Mouse (Mus musculus): ENCODE measurements around the gene St8sia1. TPM values are rescaled to one million over a fixed set of nuclear protein-coding genes. Genes with fewer than 3 reads are reported as not detected.
"Not testable (repeated sequence)": the region's sequence is repeated elsewhere in the genome, so short reads cannot be mapped to it uniquely, and the experiment has no call there.

Gene St8sia1
- total RNA-seq, 2 experiments from 2014 or later: 0.47 to 0.52 TPM

GRCm38 (mm10) chr6:142985561-142986238 is 21.4 kb upstream of the St8sia1 start:
- DNase-seq (ENCODE audit: low spot score in 2 of 2): not testable (repeated sequence)

GRCm38 (mm10) chr6:142979665-142980660 is 15.7 kb upstream of the St8sia1 start:
- no peak for DNase-seq (ENCODE audit: low spot score in 2 of 2)

- DNase-seq (ENCODE audit: low spot score in 2 of 2): no peak
Observed at GRCm38 (mm10) chr6:142977221-142977620, 13.0 kb upstream of the St8sia1 start.

GRCm38 (mm10) chr6:142973289-142973688 is 9.0 kb upstream of the St8sia1 start:
- DNase-seq (ENCODE audit: low spot score in 2 of 2): no peak

DNA sequence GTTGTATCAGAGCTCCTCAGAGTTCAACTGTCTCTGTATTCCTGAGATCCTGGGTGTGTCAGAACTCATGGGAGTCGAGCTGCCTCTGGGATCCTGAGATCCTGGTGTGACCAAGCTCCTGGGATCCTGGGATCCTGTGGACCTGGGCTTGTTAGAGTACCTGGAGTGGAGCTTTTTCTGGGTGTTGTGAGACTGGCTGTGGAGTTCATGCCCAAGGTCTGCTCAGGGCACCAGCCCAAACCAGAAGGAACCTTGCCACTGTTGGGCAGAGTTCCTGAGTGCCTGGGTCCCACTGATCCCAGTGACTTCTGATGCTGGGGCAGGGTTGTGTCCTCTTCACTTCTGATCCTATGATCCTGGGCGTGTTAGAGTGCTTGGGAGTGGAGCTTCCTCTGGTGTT is 8.0 kb upstream of the St8sia1 start:
- no peak for DNase-seq (ENCODE audit: low spot score in 2 of 2)

DNA sequence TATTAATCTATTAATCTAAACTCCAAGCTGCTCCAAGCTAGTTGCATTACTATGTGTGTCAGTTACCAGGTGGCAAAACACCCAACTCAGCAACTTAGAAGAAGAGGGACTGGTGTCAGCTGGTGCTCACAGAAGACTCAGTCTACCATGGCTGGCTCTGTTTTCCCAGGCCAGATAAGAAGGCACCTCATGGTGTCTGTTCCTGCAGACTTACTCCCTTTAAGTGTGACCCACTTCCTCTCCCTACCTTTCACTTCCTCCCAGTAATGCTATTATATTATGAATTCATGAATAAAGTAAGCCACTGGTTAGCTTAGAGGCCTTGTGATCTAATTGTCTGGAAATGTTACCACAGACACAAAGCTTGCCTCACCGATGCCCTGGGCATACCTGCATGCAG is 3.2 kb upstream of the St8sia1 start:
- DNase-seq (ENCODE audit: low spot score in 2 of 2): no peak

DNA sequence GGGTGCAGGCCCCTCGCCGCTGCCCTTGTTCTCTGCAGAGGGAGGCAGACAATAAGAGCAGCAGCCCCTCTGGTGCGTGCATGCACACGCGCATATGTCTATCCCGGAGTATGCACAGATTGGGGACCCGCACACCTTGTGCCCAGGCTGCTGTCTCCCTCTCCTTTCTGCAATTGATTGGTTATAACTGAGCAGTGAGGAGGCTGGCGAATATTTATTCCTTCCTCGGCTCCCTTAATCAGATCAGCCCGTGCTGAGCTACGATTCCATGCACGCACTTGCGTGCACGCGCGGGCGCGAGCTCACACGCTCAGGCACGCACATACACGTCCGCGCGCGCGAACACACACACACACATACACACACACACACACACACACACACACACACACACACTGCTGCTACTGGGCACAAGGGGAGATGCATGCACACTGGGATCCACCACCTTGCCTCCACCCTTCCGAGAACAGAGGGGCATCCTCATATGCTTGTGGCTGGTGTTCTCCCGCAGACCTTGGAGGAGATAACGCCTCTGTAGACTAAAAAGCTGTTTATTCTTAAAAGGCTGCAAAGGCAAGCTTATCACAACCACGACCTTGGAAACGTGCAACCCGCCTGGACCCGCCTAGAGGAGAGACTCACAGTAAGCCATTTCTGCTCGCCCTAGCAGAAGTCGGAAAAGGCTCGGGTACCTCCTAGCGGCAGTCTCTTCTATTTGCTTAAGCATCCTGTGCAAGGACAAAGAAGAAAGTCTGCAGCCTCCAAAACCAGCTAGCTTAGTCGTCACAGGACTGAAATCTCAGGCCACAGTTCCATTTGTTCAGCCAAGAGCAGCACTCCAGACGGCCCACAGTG is 506 bp upstream of the St8sia1 start:
- DNase-seq (ENCODE audit: low spot score in 2 of 2): peak in 1 of 2 experiments; percentile 53

DNA sequence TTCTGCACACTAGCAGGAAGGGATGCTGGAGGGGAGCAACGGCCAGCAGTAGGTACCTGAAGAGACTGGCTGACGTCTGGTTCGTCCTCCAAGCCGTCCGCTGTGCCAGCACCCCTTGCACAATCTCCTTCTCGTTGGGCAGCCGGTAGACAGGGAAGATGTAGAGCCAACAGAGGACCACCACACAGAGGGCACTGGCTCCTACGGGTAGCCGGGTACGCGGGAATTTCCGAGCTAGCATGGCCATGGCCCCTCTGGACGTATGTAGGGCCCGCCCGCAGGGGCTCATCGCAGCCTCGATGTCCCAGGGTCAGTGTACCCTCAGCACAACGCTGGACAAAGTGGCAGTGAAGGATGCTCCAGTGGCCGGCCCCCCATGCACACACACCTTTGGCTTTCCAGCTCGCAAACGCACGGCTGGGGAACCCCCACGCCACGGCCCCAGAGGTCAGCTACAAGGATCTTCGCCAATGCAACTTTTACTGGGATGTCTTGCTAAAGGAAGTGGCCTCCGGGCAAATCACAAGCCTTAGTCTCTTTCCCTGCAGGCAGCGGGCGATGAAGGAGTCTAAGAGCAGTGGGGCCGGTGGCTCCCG is 674 bp downstream of the St8sia1 start:
- no peak for DNase-seq (ENCODE audit: low spot score in 2 of 2)

- DNase-seq (ENCODE audit: low spot score in 2 of 2): no peak
Observed at GRCm38 (mm10) chr6:142962881-142963280, 1.4 kb downstream of the St8sia1 start.

DNA sequence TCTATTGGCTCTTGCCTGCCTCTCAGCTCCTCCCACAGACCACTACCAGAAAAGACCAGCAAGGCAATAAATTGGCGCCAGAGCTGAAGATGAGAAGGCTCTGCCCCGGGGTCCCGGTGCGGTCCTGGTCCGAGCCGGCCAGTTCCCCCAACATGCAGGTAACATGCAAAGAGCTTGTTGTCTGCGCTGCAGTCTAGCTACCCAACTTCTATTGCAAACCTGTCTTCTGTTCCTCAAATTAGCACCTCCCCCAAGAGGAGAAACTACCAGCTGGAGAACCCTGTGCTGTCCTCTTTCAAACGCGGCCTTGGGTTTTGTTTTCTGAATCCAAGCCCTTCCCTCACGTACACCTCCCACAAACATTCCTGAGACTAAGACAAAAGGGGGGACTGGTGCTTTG is 1.8 kb downstream of the St8sia1 start:
- no peak for DNase-seq (ENCODE audit: low spot score in 2 of 2)

GRCm38 (mm10) chr6:142961721-142962455 is 2.4 kb downstream of the St8sia1 start:
- no peak for DNase-seq (ENCODE audit: low spot score in 2 of 2)

DNA sequence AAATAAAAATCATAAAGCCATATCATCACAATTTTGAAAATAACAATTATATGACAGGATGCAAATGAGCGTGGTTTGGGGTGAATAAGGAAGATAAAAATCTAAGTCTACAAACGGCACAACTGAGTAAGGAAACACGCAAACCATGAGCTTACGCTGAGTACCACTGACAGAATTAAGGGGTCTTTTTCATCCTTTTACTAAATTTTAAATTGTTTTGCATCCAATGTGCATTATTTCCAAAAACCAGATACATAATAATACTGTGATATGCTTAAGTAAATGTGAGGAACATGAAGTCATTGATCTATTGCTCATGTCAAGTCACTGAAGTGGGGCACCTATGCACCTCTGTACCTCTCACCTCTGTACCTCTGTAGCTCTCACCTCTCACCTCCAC is 7.7 kb downstream of the St8sia1 start:
- no peak for DNase-seq (ENCODE audit: low spot score in 2 of 2)

DNA sequence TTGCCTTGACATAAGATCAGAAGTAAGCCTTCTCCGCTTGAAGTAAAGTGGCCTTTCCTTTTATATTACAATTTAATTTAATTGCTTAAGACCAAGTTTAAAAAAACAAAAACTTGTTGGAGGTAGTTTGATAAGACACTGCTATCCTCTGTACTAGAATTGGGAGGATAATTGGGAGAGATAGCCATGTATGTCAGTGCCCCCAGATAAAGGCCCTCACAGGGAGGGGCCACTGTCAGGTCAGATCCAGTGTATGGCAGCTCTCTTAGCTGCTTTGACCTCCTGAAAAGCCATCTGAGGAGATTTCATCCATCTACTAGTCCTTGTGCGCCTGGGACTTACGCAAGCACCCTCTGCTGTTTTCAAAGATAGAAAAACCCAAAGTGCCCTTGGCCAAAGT is 9.0 kb downstream of the St8sia1 start:
- DNase-seq (ENCODE audit: low spot score in 2 of 2): no peak

DNA sequence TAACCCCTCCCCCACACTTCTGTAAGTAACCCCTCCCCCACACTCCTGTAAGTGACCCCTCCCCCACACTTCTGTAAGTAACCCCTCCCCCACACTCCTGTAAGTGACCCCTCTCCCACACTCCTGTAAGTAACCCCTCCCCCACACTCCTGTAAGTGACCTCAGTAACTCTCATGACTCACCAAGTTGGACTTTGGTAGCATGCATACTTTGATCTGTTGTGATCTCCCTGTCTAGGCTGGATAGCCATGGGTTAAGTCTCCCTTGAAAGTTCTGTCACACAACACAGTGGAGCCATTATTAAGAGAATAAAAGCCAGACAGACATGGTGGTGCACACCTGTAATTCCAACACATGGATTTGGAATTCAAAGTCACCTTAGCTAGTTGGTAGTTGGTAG is 11.1 kb downstream of the St8sia1 start:
- no peak for DNase-seq (ENCODE audit: low spot score in 2 of 2)

- no peak for DNase-seq (ENCODE audit: low spot score in 2 of 2)
Observed at GRCm38 (mm10) chr6:142952361-142952954, 11.8 kb downstream of the St8sia1 start.

DNA sequence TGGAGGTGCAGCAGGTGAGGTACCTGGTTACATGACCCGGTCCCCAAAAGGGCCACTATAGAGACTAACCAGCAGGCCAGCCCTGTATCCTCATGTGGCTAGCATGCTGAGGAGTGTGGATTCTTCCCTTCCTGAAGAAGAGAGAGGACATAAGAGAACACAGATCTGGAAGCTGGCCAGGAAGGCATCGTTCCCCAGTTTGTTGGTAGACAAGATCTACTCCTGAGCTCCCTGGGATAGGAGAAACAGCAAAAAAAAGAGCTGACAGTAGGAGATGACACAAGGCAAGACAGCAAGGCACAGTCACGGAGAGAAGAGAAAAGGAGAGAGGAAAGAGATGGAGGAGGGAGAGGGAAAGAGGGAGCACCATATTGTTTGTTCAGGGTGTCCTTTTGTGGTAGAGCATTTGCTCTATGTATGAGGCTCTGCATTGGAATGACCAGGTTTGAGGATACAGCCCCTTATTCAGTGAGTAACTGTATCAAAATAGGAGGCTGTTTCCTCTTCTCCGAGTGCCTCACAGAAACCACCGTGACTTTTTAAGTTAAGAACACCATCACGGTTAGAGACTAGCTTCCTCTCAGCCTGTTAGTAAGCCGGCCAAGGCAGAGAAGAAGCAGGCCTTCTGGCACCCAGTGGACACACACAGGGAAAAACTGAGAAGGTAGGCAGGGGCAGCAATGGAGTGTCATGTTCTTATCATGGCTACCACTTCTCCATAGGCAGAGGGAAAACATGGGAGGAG is 12.5 kb downstream of the St8sia1 start:
- DNase-seq (ENCODE audit: low spot score in 2 of 2): no peak

- no peak for DNase-seq (ENCODE audit: low spot score in 2 of 2)
Observed at GRCm38 (mm10) chr6:142950354-142950753, 13.9 kb downstream of the St8sia1 start.

GRCm38 (mm10) chr6:142948955-142949357 is 15.3 kb downstream of the St8sia1 start:
- no peak for DNase-seq (ENCODE audit: low spot score in 2 of 2)

GRCm38 (mm10) chr6:142947029-142947428 is 17.2 kb downstream of the St8sia1 start:
- no peak for DNase-seq (ENCODE audit: low spot score in 2 of 2)
